Mouse (Mus musculus) MEL (cell line): ENCODE measurements at regions not wholly inside any gene's neighbourhood (a gene's known extent, or its start where the extent isn't known, plus 50 kb on each side); places are given as distances from the start of the nearest gene placed in this dataset.

Experiments used
- DNase-seq: peaks from one replicate; pipeline ENCODE4 v3.0.0; 2011; ENCODE audit warnings: low read depth, low spot score
- H3K27ac ChIP-seq: 2 replicates; pipeline ENCODE4 v1.5.1; 2012; ENCODE audit warnings: low read depth, mild to moderate bottlenecking, control low read depth, low read length, moderate library complexity; ENCODE audit not compliant: control insufficient read depth
- H3K27me3 ChIP-seq, 2 experiments: fragments of 150-350 bp in 1 of 2; sonication (generic) in 1 of 2; 2 replicates each; pipeline ENCODE4 v1.6.1; 2012; ENCODE audit warnings: low read length in 2 of 2, mild to moderate bottlenecking in 2 of 2, improper control_type of control experiment in 1 of 2, moderate library complexity in 1 of 2; ENCODE audit not compliant: insufficient read depth in 2 of 2, control insufficient read depth in 1 of 2
- H3K36me3 ChIP-seq, 2 experiments: 2 replicates each; pipeline ENCODE4 v1.6.1; 2012 to 2014; ENCODE audit warnings: low read length in 2 of 2, improper control_type of control experiment in 1 of 2, inconsistent platforms in 1 of 2, mild to moderate bottlenecking in 1 of 2; ENCODE audit not compliant: insufficient read depth in 2 of 2, control insufficient read depth in 1 of 2
- H3K4me1 ChIP-seq, 2 experiments: fragments of 150-350 bp in 1 of 2; sonication (generic) in 1 of 2; 2 replicates each; pipeline ENCODE4 v1.6.1; 2012; ENCODE audit warnings: low read length in 2 of 2, improper control_type of control experiment in 1 of 2, mild to moderate bottlenecking in 1 of 2; ENCODE audit not compliant: insufficient read depth in 2 of 2, control insufficient read depth in 1 of 2
- H3K4me3 ChIP-seq, 2 experiments: fragments of 150-350 bp in 1 of 2; sonication (generic) in 1 of 2; 2 replicates each; pipeline ENCODE4 v1.5.1; 2012; ENCODE audit warnings: low read depth in 2 of 2, low read length in 2 of 2, mild to moderate bottlenecking in 2 of 2, moderate library complexity in 2 of 2, control low read depth in 1 of 2, improper control_type of control experiment in 1 of 2; ENCODE audit not compliant: control insufficient read depth in 1 of 2, insufficient read depth in 1 of 2
- H3K79me2 ChIP-seq: 2 replicates; pipeline ENCODE4 v1.6.1; 2012; ENCODE audit warnings: mild to moderate bottlenecking, low read length, moderate library complexity; ENCODE audit not compliant: control insufficient read depth, poor library complexity, insufficient read depth
- H3K9ac ChIP-seq: 2 replicates; pipeline ENCODE4 v1.6.1; 2012; ENCODE audit warnings: low read depth, mild to moderate bottlenecking, control low read depth, low read length, moderate library complexity; ENCODE audit not compliant: control insufficient read depth, poor library complexity, severe bottlenecking
- H3K9me3 ChIP-seq: fragments of 150-350 bp; sonication (generic); replicated peaks from 2 replicates; pipeline ENCODE4 v1.6.1; 2012; ENCODE audit warnings: mild to moderate bottlenecking, low read length, improper control_type of control experiment, moderate library complexity; ENCODE audit not compliant: insufficient read depth
- CHD1 ChIP-seq: IDR thresholded peaks from 2 replicates; pipeline ENCODE4 v1.6.1; 2012; ENCODE audit warnings: low read depth, mild to moderate bottlenecking, inconsistent platforms, low read length, improper control_type of control experiment
- CHD2 ChIP-seq: IDR thresholded peaks from 2 replicates; pipeline ENCODE4 v1.6.1; 2011; ENCODE audit warnings: low read length, improper control_type of control experiment
- CTCF ChIP-seq, 3 experiments: IDR thresholded peaks in 2 of 3; conservative IDR thresholded peaks in 1 of 3; 2 replicates each; pipeline ENCODE4 v1.5.1; 2011 to 2012; ENCODE audit warnings: low read length in 3 of 3, low read depth in 2 of 3, mild to moderate bottlenecking in 2 of 3, improper control_type of control experiment in 1 of 3, inconsistent platforms in 1 of 3, mixed read lengths in 1 of 3, moderate library complexity in 1 of 3; ENCODE audit not compliant: control insufficient read depth in 1 of 3, insufficient read depth in 1 of 3, poor library complexity in 1 of 3, severe bottlenecking in 1 of 3
- E2F4 ChIP-seq: IDR thresholded peaks from 2 replicates; pipeline ENCODE4 v1.6.1; 2011; ENCODE audit warnings: low read depth, low read length, improper control_type of control experiment, borderline replicate concordance
- EP300 ChIP-seq, 2 experiments: IDR thresholded peaks; 2 replicates each; pipeline ENCODE4 v1.6.1; 2011; ENCODE audit warnings: improper control_type of control experiment in 2 of 2, low read length in 2 of 2, low read depth in 1 of 2, mild to moderate bottlenecking in 1 of 2
- ETS1 ChIP-seq: IDR thresholded peaks from 2 replicates; pipeline ENCODE4 v1.6.1; 2012; ENCODE audit warnings: low read depth, mild to moderate bottlenecking, inconsistent platforms, low read length, improper control_type of control experiment, moderate library complexity
- GATA1 ChIP-seq: IDR thresholded peaks from 2 replicates; pipeline ENCODE4 v1.6.1; 2011; ENCODE audit warnings: low read depth, low read length, improper control_type of control experiment
- HCFC1 ChIP-seq: IDR thresholded peaks from 2 replicates; pipeline ENCODE4 v1.6.1; 2012; ENCODE audit warnings: low read depth, mild to moderate bottlenecking, inconsistent platforms, low read length, improper control_type of control experiment, moderate library complexity
- MAFK ChIP-seq: IDR thresholded peaks from 2 replicates; pipeline ENCODE4 v1.6.1; 2011; ENCODE audit warnings: low read depth, mild to moderate bottlenecking, low read length, improper control_type of control experiment, borderline replicate concordance
- MAZ ChIP-seq: IDR thresholded peaks from 2 replicates; pipeline ENCODE4 v1.6.1; 2012; ENCODE audit warnings: low read depth, mild to moderate bottlenecking, inconsistent platforms, low read length, improper control_type of control experiment
- MEF2A ChIP-seq: IDR thresholded peaks from 2 replicates; pipeline ENCODE4 v1.6.1; 2014; ENCODE audit warnings: low read depth, mild to moderate bottlenecking, inconsistent platforms, low read length, improper control_type of control experiment; ENCODE audit not compliant: poor library complexity, insufficient replicate concordance, severe bottlenecking; ENCODE audit errors: extremely low read depth
- MYC ChIP-seq: IDR thresholded peaks from 2 replicates; pipeline ENCODE4 v1.6.1; 2011; ENCODE audit warnings: low read depth, mild to moderate bottlenecking, low read length, improper control_type of control experiment, moderate library complexity
- NELFE ChIP-seq: IDR thresholded peaks from 2 replicates; pipeline ENCODE4 v1.6.1; 2011; ENCODE audit warnings: low read depth, low read length, improper control_type of control experiment
- NRF1 ChIP-seq: IDR thresholded peaks from 2 replicates; pipeline ENCODE4 v1.6.1; 2014; ENCODE audit warnings: low read depth, mild to moderate bottlenecking, inconsistent platforms, low read length, improper control_type of control experiment, moderate library complexity; ENCODE audit not compliant: poor library complexity, insufficient read depth, severe bottlenecking
- RAD21 ChIP-seq: IDR thresholded peaks from 2 replicates; pipeline ENCODE4 v1.6.1; 2011; ENCODE audit warnings: mild to moderate bottlenecking, low read depth, low read length, improper control_type of control experiment
- RCOR1 ChIP-seq: IDR thresholded peaks from 2 replicates; pipeline ENCODE4 v1.6.1; 2012; ENCODE audit warnings: low read depth, mild to moderate bottlenecking, inconsistent platforms, low read length, improper control_type of control experiment
- SIN3A ChIP-seq: IDR thresholded peaks from 2 replicates; pipeline ENCODE4 v1.6.1; 2012; ENCODE audit warnings: low read length, improper control_type of control experiment, inconsistent platforms
- TBP ChIP-seq: IDR thresholded peaks from 2 replicates; pipeline ENCODE4 v1.8.0; 2011; ENCODE audit warnings: low read depth, low read length, improper control_type of control experiment
- USF1 ChIP-seq: IDR thresholded peaks from 2 replicates; pipeline ENCODE4 v1.6.1; 2014; ENCODE audit warnings: low read depth, mild to moderate bottlenecking, inconsistent platforms, low read length, improper control_type of control experiment, moderate library complexity
- USF2 ChIP-seq, 2 experiments: IDR thresholded peaks; 2 replicates each; pipeline ENCODE4 v1.6.1; 2011 to 2012; ENCODE audit warnings: improper control_type of control experiment in 2 of 2, low read length in 2 of 2, borderline replicate concordance in 1 of 2, inconsistent platforms in 1 of 2, low read depth in 1 of 2, mild to moderate bottlenecking in 1 of 2; ENCODE audit not compliant: insufficient read depth in 1 of 2
- ZC3H11A ChIP-seq: IDR thresholded peaks from 2 replicates; pipeline ENCODE4 v1.6.1; 2012; ENCODE audit warnings: low read depth, mild to moderate bottlenecking, inconsistent platforms, low read length, improper control_type of control experiment

DNA sequence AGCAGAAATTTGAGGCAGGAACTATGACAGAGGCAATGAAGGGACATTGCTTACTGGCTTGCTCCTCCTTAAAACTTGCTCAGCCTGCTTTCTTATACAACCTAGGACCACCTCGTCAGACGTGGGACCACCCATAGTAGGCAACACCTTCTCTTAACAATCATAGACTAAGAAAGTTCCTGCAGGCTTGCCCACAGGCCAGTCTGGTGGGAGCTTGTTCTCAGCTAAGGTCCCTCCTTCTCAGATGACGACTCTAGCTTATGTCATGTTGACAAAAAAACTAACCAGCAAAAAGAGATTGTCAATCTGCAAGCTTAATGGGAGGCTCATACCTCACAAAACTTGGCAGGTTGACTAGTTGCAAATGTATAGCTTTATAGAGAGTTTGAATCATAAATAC is 56.5 kb upstream of the Lsm6 start:
- no peaks in the 10 kb centered on the region for H3K4me1 ChIP-seq
- DNase-seq = no peak
- H3K27ac ChIP-seq = no peak overlapping the region
- H3K79me2 ChIP-seq = no peaks in the 10 kb centered on the region
- TF ChIP-seq CTCF (IDR thresholded peaks at IDR 0.05 in 2 of 3, conservative IDR thresholded peaks at IDR 0.05 in 1 of 3; ENCODE audit: control insufficient read depth in 1 of 3, insufficient read depth in 1 of 3, low read depth in 2 of 3, low read length in 3 of 3, poor library complexity in 1 of 3, severe bottlenecking in 1 of 3) (no peak), MAZ (no peak), MEF2A (no peak), RCOR1 (no peak)
- H3K36me3 ChIP-seq = no peaks in the 10 kb centered on the region
- H3K4me3 ChIP-seq = no peak overlapping the region
- no peaks in the 10 kb centered on the region for H3K9me3 ChIP-seq
- H3K27me3 ChIP-seq = no peaks in the 10 kb centered on the region
- no peak overlapping the region for H3K9ac ChIP-seq

GRCm38 (mm10) chr8:78889708-78890107 is 68.8 kb upstream of the Lsm6 start:
- no peaks in the 10 kb centered on the region for H3K27me3 ChIP-seq
- no peak for TF ChIP-seq E2F4
- TF ChIP-seq NRF1 = no peak
- TF ChIP-seq MAFK = no peak
- TF ChIP-seq USF2 (IDR thresholded peaks at IDR 0.05; ENCODE audit: borderline replicate concordance in 1 of 2, insufficient read depth in 1 of 2, low read depth in 1 of 2, low read length in 2 of 2) = no peak
- no peak for TF ChIP-seq GATA1
- TF ChIP-seq RCOR1 = no peak
- TF ChIP-seq CHD2 = no peak
- no peak for TF ChIP-seq RAD21
- TF ChIP-seq USF1 = no peak
- TF ChIP-seq ZC3H11A = no peak
- TF ChIP-seq HCFC1 = no peak
- TF ChIP-seq EP300 (IDR thresholded peaks at IDR 0.05; ENCODE audit: low read depth in 1 of 2, low read length in 2 of 2) = no peak
- H3K79me2 ChIP-seq = no peaks in the 10 kb centered on the region
- H3K4me1 ChIP-seq = no peaks in the 10 kb centered on the region
- no peaks in the 10 kb centered on the region for H3K36me3 ChIP-seq
- H3K9me3 ChIP-seq = no peaks in the 10 kb centered on the region
- no peak overlapping the region for H3K9ac ChIP-seq
- no peak for DNase-seq
- H3K27ac ChIP-seq = no peak overlapping the region
- H3K4me3 ChIP-seq = no peak overlapping the region

DNA sequence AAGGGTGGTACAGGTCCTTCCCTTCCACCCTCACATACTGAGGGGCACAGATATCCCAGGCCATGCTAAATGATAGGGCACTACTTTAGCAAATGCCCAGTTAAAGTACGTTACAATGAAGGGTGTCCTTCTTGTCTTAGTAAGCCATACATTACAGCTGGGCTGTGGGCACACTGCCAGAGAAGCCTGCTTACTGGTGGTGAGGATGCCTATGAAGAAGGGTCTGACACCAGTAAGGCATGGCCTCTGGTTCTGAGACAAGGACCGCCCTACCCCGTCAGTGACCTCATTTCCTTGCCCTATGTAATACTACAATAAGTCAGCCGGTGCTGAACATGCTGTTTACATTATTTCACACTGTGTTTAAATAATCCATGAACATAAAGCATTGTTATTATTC is 69.6 kb upstream of the Lsm6 start:
- no peak overlapping the region for H3K27ac ChIP-seq
- H3K4me1 ChIP-seq = no peaks in the 10 kb centered on the region
- H3K79me2 ChIP-seq = no peaks in the 10 kb centered on the region
- H3K27me3 ChIP-seq = no peaks in the 10 kb centered on the region
- no peaks in the 10 kb centered on the region for H3K9me3 ChIP-seq
- no peak overlapping the region for H3K4me3 ChIP-seq
- no peaks in the 10 kb centered on the region for H3K36me3 ChIP-seq
- DNase-seq = no peak
- H3K9ac ChIP-seq = no peak overlapping the region
- no peak for TF ChIP-seq CTCF (IDR thresholded peaks at IDR 0.05 in 2 of 3, conservative IDR thresholded peaks at IDR 0.05 in 1 of 3; ENCODE audit: control insufficient read depth in 1 of 3, insufficient read depth in 1 of 3, low read depth in 2 of 3, low read length in 3 of 3, poor library complexity in 1 of 3, severe bottlenecking in 1 of 3)
- TF ChIP-seq SIN3A = no peak
- no peak for TF ChIP-seq CHD2
- no peak for TF ChIP-seq MYC
- TF ChIP-seq CHD1 = no peak
- TF ChIP-seq HCFC1 = no peak
- TF ChIP-seq TBP = no peak
- TF ChIP-seq ETS1 = no peak
- TF ChIP-seq NELFE = no peak
